Mouse (Mus musculus): Measurements from ENCODE around the gene Cmss1.

Gene Cmss1

GRCm38 (mm10) chr16:57606444-57607227, at the start of gene Cmss1:
Gene Cmss1 (minus strand): TSS chr16:57606864.
- DNase-seq (ENCODE audit: low spot score in 2 of 2) = peak; percentile 63 to 77

- no peak for DNase-seq (ENCODE audit: low spot score in 2 of 2)
Measured at GRCm38 (mm10) chr16:57649888-57650287, 43.2 kb upstream of the Cmss1 start.

- no peak for DNase-seq (ENCODE audit: low spot score in 2 of 2)
Measured at GRCm38 (mm10) chr16:57641346-57641885, 34.8 kb upstream of the Cmss1 start.

GRCm38 (mm10) chr16:57634766-57635165, 28.1 kb upstream of the Cmss1 start:
- DNase-seq (ENCODE audit: low spot score in 2 of 2) = no peak

- peak in 1 of 2 experiments; percentile 35 for DNase-seq (ENCODE audit: low spot score in 2 of 2)
Measured at GRCm38 (mm10) chr16:57634191-57634590, 27.5 kb upstream of the Cmss1 start.

GRCm38 (mm10) chr16:57611768-57612167, 5.1 kb upstream of the Cmss1 start:
- DNase-seq (ENCODE audit: low spot score in 2 of 2) = no peak

GRCm38 (mm10) chr16:57601031-57601430, 5.6 kb downstream of the Cmss1 start:
- DNase-seq (ENCODE audit: low spot score in 2 of 2) = no peak

GRCm38 (mm10) chr16:57597295-57597957, 9.2 kb downstream of the Cmss1 start:
- no peak for DNase-seq (ENCODE audit: low spot score in 2 of 2)

- no peak for DNase-seq (ENCODE audit: low spot score in 2 of 2)
Measured at GRCm38 (mm10) chr16:57593422-57594157, 13.1 kb downstream of the Cmss1 start.

GRCm38 (mm10) chr16:57585201-57585600, 21.5 kb downstream of the Cmss1 start:
- no peak for DNase-seq (ENCODE audit: low spot score in 2 of 2)

- no peak for DNase-seq (ENCODE audit: low spot score in 2 of 2)
Measured at GRCm38 (mm10) chr16:57582008-57582407, 24.7 kb downstream of the Cmss1 start.

GRCm38 (mm10) chr16:57580041-57580440, 26.6 kb downstream of the Cmss1 start:
- no peak for DNase-seq (ENCODE audit: low spot score in 2 of 2)

GRCm38 (mm10) chr16:57577519-57577918, 29.1 kb downstream of the Cmss1 start:
- DNase-seq (ENCODE audit: low spot score in 2 of 2) = no peak

- no peak for DNase-seq (ENCODE audit: low spot score in 2 of 2)
Measured at GRCm38 (mm10) chr16:57575764-57576388, 30.8 kb downstream of the Cmss1 start.

GRCm38 (mm10) chr16:57573831-57574230, 32.8 kb downstream of the Cmss1 start:
- DNase-seq (ENCODE audit: low spot score in 2 of 2) = no peak

GRCm38 (mm10) chr16:57570789-57571311, 35.8 kb downstream of the Cmss1 start:
- DNase-seq (ENCODE audit: low spot score in 2 of 2) = no peak

- DNase-seq (ENCODE audit: low spot score in 2 of 2) = no peak
Measured at GRCm38 (mm10) chr16:57568648-57569404, 37.8 kb downstream of the Cmss1 start.

- no peak for DNase-seq (ENCODE audit: low spot score in 2 of 2)
Measured at GRCm38 (mm10) chr16:57566215-57566614, 40.4 kb downstream of the Cmss1 start.

GRCm38 (mm10) chr16:57564807-57565206, 41.9 kb downstream of the Cmss1 start:
- DNase-seq (ENCODE audit: low spot score in 2 of 2) = no peak

GRCm38 (mm10) chr16:57563453-57563852, 43.2 kb downstream of the Cmss1 start:
- no peak for DNase-seq (ENCODE audit: low spot score in 2 of 2)

- no peak for DNase-seq (ENCODE audit: low spot score in 2 of 2)
Measured at GRCm38 (mm10) chr16:57560185-57560584, 46.5 kb downstream of the Cmss1 start.

Measured in spleen, postnatal 14 days (tissue).